In the genomic region with DNA sequence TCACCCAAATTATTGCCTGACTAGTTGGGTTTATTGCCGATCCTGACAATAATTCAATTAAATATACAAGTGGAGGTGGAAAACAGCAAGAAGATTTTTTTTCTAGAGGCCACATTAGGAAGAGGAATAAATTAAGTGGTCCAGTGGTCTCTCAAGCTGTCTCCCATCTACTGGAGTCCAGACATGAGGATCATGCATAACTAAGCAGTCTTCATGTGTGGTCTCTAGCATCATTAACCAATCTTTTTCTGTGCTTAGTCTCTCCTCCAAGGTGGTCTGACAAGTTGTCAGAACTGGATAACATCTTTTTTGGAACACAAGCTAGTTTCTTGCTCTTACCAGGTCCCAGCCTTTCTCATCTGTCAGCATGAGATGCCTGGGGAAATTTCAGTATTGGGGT, we compare ENCODE assay signal across 16 mouse cellular contexts.
"Had no signal": no experiment of that assay in that cellular context is flagged by ENCODE, and none has a peak within 500 bp of the region (broad histone marks: within the 10 kb centered on the region; RNA-seq: fewer than 3 reads in every experiment).

No protein-coding gene starts in this region.

- H3K4me2 ChIP-seq: kidney, embryonic 15.5 days; limb, embryonic 13.5 days; midbrain, embryonic 12.5 days; neural tube, embryonic 12.5 days had no signal

- H3K9me3 ChIP-seq: kidney, embryonic 15.5 days; limb, embryonic 13.5 days; midbrain, embryonic 12.5 days; neural tube, embryonic 12.5 days had no signal

- H3K27ac ChIP-seq: kidney, embryonic 15.5 days; limb, embryonic 13.5 days; liver, embryonic 14.5 days; midbrain, embryonic 12.5 days; neural tube, embryonic 12.5 days; stomach, postnatal 0 days had no signal

- DNase-seq: kidney, adult 2 months; kidney, postnatal 14 days; left cerebral cortex, postnatal 4 days; lung, adult 18-20 months; lung, postnatal 4 days; right cerebral cortex, adult 18-20 months; right cerebral cortex, postnatal 25 days; thymus, postnatal 4 days had no signal

- H3K4me3 ChIP-seq: kidney, embryonic 15.5 days; limb, embryonic 13.5 days; midbrain, embryonic 12.5 days; myocyte; neural tube, embryonic 12.5 days had no signal

- H3K9ac ChIP-seq: kidney, embryonic 15.5 days; limb, embryonic 13.5 days; liver, embryonic 14.5 days; midbrain, embryonic 12.5 days; neural tube, embryonic 12.5 days had no signal

- H3K27me3 ChIP-seq: kidney, embryonic 15.5 days; limb, embryonic 13.5 days; midbrain, embryonic 12.5 days; neural tube, embryonic 12.5 days had no signal

- H3K4me1 ChIP-seq: kidney, embryonic 15.5 days; limb, embryonic 13.5 days; midbrain, embryonic 12.5 days; neural tube, embryonic 12.5 days had no signal

- H3K36me3 ChIP-seq: kidney, embryonic 15.5 days; limb, embryonic 13.5 days; midbrain, embryonic 12.5 days; neural tube, embryonic 12.5 days had no signal

- ATAC-seq: lung, postnatal 0 days had no signal
